Mouse (Mus musculus): ENCODE data around the gene Fastkd5.

- TF ChIP-seq POLR2A (IDR thresholded peaks at IDR 0.05; ENCODE audit: low read depth, low read length): no peak
- TF ChIP-seq CTCF (IDR thresholded peaks at IDR 0.05; ENCODE audit: extremely low read depth, insufficient read depth, insufficient read length, insufficient replicate concordance): no peak
Measured at GRCm38 (mm10) chr2:130642197-130642660, 12.4 kb upstream of the Fastkd5 start.

Data from spleen, adult 2 months (tissue).